ENCODE assay signal across 10 mouse cellular contexts in the genomic region with DNA sequence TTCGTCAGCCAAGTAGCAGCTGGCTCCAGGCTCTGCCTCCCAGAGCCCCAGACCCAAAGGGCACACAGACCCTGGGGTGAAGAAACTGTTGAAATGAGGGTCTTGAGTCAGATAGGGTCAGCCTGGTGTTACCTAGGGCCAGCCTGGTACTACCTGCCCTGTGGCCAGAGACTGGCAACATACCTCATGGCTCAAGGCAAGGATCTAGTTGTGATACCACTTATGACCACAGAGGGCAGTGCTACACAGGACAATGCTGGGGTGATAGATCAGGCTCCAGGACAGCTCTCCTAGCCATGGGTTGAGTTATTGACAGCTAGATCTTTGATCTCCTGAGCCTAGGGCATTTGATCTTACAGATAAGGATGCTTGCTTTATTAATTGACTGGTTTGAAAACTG. TPM values are rescaled to one million over a fixed set of nuclear protein-coding genes. Genes with fewer than 3 reads are reported as not detected.
DNase-seq lines count a peak whose midpoint lies in the region; ATAC-seq and TF ChIP-seq lines count a peak whose summit lies in the region.
"Had no signal": no experiment of that assay in that cellular context is flagged by ENCODE, and none has a peak within 500 bp of the region (broad histone marks: within the 10 kb centered on the region; RNA-seq: fewer than 3 reads in every experiment).

No protein-coding gene starts in this region.

- TF ChIP-seq CTCF in embryonic fibroblast, embryonic 13.5 days (IDR thresholded peaks at IDR 0.05; ENCODE audit: borderline replicate concordance, insufficient read depth, low read length): peak; percentile 64
- peak; percentile 91 for TF ChIP-seq CTCF in hindbrain, postnatal 0 days (IDR thresholded peaks at IDR 0.05; ENCODE audit: low read depth)
- TF ChIP-seq CTCF in left cerebral cortex, adult 2 months (IDR thresholded peaks at IDR 0.05): peak; percentile 78

- H3K4me3 ChIP-seq in neural tube, embryonic 15.5 days (replicated peaks): no peak overlapping the region
- no peak overlapping the region for H3K4me3 ChIP-seq in embryonic fibroblast, embryonic 13.5 days (ENCODE audit: insufficient read depth, low read length)
- no peak overlapping the region for H3K4me3 ChIP-seq in hindbrain, postnatal 0 days (ENCODE audit: low read length)
- H3K4me3 ChIP-seq in left cerebral cortex, adult 2 months: no peak overlapping the region
- no peak overlapping the region for H3K4me3 ChIP-seq in midbrain, embryonic 12.5 days
- H3K4me3 ChIP-seq: erythroblast, embryonic 14.5 days; megakaryocyte, embryonic 14.5 days had no signal

- H3K27ac ChIP-seq in neural tube, embryonic 15.5 days (replicated peaks): no peak overlapping the region
- H3K27ac ChIP-seq in embryonic fibroblast, embryonic 13.5 days (ENCODE audit: insufficient read depth, low read length): no peak overlapping the region
- no peak overlapping the region for H3K27ac ChIP-seq in hindbrain, postnatal 0 days
- H3K27ac ChIP-seq in left cerebral cortex, adult 2 months: no peak overlapping the region
- no peak overlapping the region for H3K27ac ChIP-seq in midbrain, embryonic 12.5 days (replicated peaks)

- H3K4me2 ChIP-seq in neural tube, embryonic 15.5 days: no peak overlapping the region
- H3K4me2 ChIP-seq in hindbrain, postnatal 0 days (ENCODE audit: low read depth, low read length): no peak overlapping the region
- H3K4me2 ChIP-seq in midbrain, embryonic 12.5 days (replicated peaks): no peak overlapping the region

- H3K9ac ChIP-seq in neural tube, embryonic 15.5 days (replicated peaks): no peak overlapping the region
- no peak overlapping the region for H3K9ac ChIP-seq in hindbrain, postnatal 0 days (replicated peaks; ENCODE audit: low read length)
- H3K9ac ChIP-seq in midbrain, embryonic 12.5 days (replicated peaks): no peak overlapping the region

- 94% methylated on average over 1 of the region's 1 CpGs for WGBS in neural tube, embryonic 15.5 days
- WGBS in hindbrain, postnatal 0 days: 94% methylated on average over 1 of the region's 1 CpGs
- 95% methylated on average over 1 of the region's 1 CpGs for WGBS in midbrain, embryonic 12.5 days

- H3K9me3 ChIP-seq in neural tube, embryonic 15.5 days (replicated peaks): no peaks in the 10 kb centered on the region
- H3K9me3 ChIP-seq in hindbrain, postnatal 0 days (ENCODE audit: low read length): no peaks in the 10 kb centered on the region
- H3K9me3 ChIP-seq in midbrain, embryonic 12.5 days: no peaks in the 10 kb centered on the region
- H3K9me3 ChIP-seq: megakaryocyte, embryonic 14.5 days had no signal

- H3K4me1 ChIP-seq in neural tube, embryonic 15.5 days: no peaks in the 10 kb centered on the region
- no peaks in the 10 kb centered on the region for H3K4me1 ChIP-seq in embryonic fibroblast, embryonic 13.5 days (ENCODE audit: control insufficient read depth, insufficient read depth, low read length)
- no peaks in the 10 kb centered on the region for H3K4me1 ChIP-seq in hindbrain, postnatal 0 days (ENCODE audit: insufficient read depth, low read length)
- H3K4me1 ChIP-seq in midbrain, embryonic 12.5 days: no peaks in the 10 kb centered on the region

- no peak for ATAC-seq in neural tube, embryonic 15.5 days (ENCODE audit: low FRiP score)
- peak; percentile 70 for ATAC-seq in hindbrain, postnatal 0 days
- peak; percentile 45 for ATAC-seq in midbrain, embryonic 12.5 days (ENCODE audit: low FRiP score, low read depth)

- no peaks in the 10 kb centered on the region for H3K27me3 ChIP-seq in neural tube, embryonic 15.5 days (replicated peaks)
- no peaks in the 10 kb centered on the region for H3K27me3 ChIP-seq in hindbrain, postnatal 0 days (ENCODE audit: insufficient read depth, low read length)
- 0 out of 2 replicates have a peak, but pooled peaks cover 8% of the 10 kb centered on the region for H3K27me3 ChIP-seq in midbrain, embryonic 12.5 days
- H3K27me3 ChIP-seq in splenic B cell, adult 2 months (ENCODE audit: control insufficient read depth, insufficient read depth, low read length, poor library complexity, severe bottlenecking): no peaks in the 10 kb centered on the region

- H3K36me3 ChIP-seq in neural tube, embryonic 15.5 days: no peaks in the 10 kb centered on the region
- H3K36me3 ChIP-seq in hindbrain, postnatal 0 days (ENCODE audit: insufficient read depth, low read length): no peaks in the 10 kb centered on the region
- H3K36me3 ChIP-seq in midbrain, embryonic 12.5 days: no peaks in the 10 kb centered on the region
- H3K36me3 ChIP-seq in splenic B cell, adult 2 months (ENCODE audit: control insufficient read depth, insufficient read depth, low read length, poor library complexity, severe bottlenecking): no peaks in the 10 kb centered on the region

- TF ChIP-seq POLR2A in embryonic fibroblast, embryonic 13.5 days (IDR thresholded peaks at IDR 0.05; ENCODE audit: low read depth, low read length): no peak

- intact Hi-C loops in left cerebral cortex, adult 2 months (cut with DNase I): loop anchor here (1.0 to 10.0 kb wide), 4 partner anchors 78 to 535 kb away; a partner anchor contains a TSS

- peak; percentile 60 for DNase-seq in neural tube, embryonic 10.5 days (ENCODE audit: extremely low spot score, low spot score)
- peak; percentile 89 for DNase-seq in adipocyte (ENCODE audit: low spot score)
- peak; percentile 72 for DNase-seq in hindbrain, postnatal 0 days (ENCODE audit: low spot score)
- DNase-seq in left cerebral cortex, adult 2 months (ENCODE audit: extremely low spot score in 1 of 2, low spot score in 2 of 2): peak; percentile 55 to 60
- peak; percentile 88 for DNase-seq in splenic B cell, adult 2 months (ENCODE audit: low read depth, low spot score)

RNA-seq across cellular contexts. Expression of a gene that starts 44.6 kb away (rescaled TPM):
- 0.37 and 1.7 TPM in 2 replicates for polyA plus RNA-seq in neural tube, embryonic 15.5 days (2015; fragmentation: Nextera tagmentation; extraction: Ambion mirVana)
- polyA plus RNA-seq in embryonic fibroblast, embryonic 13.5 days (2011; ENCODE audit: insufficient read length, low read depth, missing spikeins): 1.1 and 1.9 TPM in 2 replicates
- 1.3 and 4.1 TPM in 2 replicates for total RNA-seq in hindbrain, postnatal 0 days (2014; rRNA removed)
- 0.58 and 0.64 TPM in 2 replicates for polyA plus RNA-seq in hindbrain, postnatal 0 days (2015; fragmentation: Nextera tagmentation; extraction: Ambion mirVana)
- under 1 TPM; 0.14 to 0.42 TPM for total RNA-seq in left cerebral cortex, adult 2 months (2021)
- 2.8 and 3.5 TPM in 2 replicates for polyA plus RNA-seq in midbrain, embryonic 12.5 days (2016; fragmentation: Nextera tagmentation; extraction: Ambion mirVana)
